Mouse (Mus musculus): ENCODE data around the gene Tmem47.
A peak's percentile ranks its signal among the peaks of the same experiment; 100 is the strongest.

DNA sequence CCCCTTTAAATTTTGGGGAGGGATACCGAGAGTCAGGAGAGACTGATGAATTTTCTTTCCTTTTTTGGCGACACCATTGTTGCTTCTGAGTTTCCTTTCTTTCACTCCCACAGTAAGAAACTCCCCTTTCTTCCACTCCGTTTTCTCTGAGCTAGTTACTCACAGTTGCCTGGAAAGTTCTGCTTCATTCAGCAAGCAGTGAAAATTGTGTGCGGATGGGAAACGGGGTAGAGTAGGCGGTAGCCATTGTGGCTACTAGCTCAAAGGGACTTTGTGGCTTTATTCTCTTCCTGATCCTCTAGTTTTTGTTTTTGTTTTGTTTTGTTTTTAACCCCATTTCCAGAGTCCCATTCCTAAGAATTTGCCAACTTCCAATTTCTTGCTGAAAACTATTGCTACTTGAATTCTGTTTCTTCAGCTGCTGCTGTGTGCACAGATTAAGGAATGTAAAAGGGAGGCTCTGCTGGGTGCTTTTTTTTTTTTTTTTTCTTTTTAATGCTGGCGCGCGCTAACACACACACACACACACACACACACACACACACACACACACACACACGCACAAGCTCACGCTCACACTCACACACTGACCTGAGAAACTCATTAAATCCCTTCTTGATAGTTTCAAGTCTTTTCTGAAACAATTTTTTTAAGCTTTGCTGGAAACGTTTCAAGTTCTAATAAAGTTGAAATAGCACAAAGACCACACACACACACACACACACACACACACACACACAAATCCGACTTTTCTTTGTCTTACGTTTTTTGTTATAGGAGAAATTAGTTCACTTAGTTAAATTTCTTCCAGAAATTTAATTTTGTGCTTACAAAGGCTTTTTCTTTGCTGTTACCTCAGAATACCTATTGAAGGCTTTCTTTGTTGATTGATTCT, 1.5 kb downstream of the Tmem47 start:
- peak; percentile 58; the same call in 1 of the 2 replicates for TF ChIP-seq ZNF384 (IDR thresholded peaks at IDR 0.05; ENCODE audit: low read depth, low read length)
- TF ChIP-seq ZC3H11A (IDR thresholded peaks at IDR 0.05; ENCODE audit: borderline replicate concordance, low read depth, low read length): no peak
- no peak for TF ChIP-seq MAFK (IDR thresholded peaks at IDR 0.05; ENCODE audit: insufficient read depth, low read depth, low read length)

Data from ES-E14 (cell line).